Mouse (Mus musculus): Measurements from ENCODE around the gene Ctbs.

- no peak for TF ChIP-seq CTCF (IDR thresholded peaks at IDR 0.05; ENCODE audit: control insufficient read depth, insufficient read depth, insufficient replicate concordance, low read depth, low read length)
- no peak for TF ChIP-seq POLR2A (IDR thresholded peaks at IDR 0.05; ENCODE audit: control insufficient read depth, low read depth, low read length)
These were observed 43.6 kb upstream of the Ctbs start for GRCm38 (mm10) chr3:146406007-146406341.
